Mouse (Mus musculus): Measurements from ENCODE around the gene Rbbp4. TPM values are rescaled to one million over a fixed set of nuclear protein-coding genes. Genes with fewer than 3 reads are reported as not detected.

Gene Rbbp4
- polyA plus RNA-seq, 1 experiment: 6.1 TPM

- H3K4me3 ChIP-seq (ENCODE audit: low read depth, low read length): peak within 1 kb of the TSS; percentile 75
- peaks cover 15% of the 10 kb centered on the region; the same call in 1 of the 2 replicates for H3K4me1 ChIP-seq (ENCODE audit: control insufficient read depth, insufficient read depth, insufficient read length, low read length)
- H3K27ac ChIP-seq (ENCODE audit: insufficient read depth, low read depth, low read length): peak within 1 kb of the TSS; percentile 70
- no peak for TF ChIP-seq CTCF (IDR thresholded peaks at IDR 0.05; ENCODE audit: extremely low read depth, insufficient read length, insufficient replicate concordance, low read depth, low read length)
- peak; percentile 44; the same call in 1 of the 2 replicates for TF ChIP-seq POLR2A (IDR thresholded peaks at IDR 0.05; ENCODE audit: low read depth, low read length)
- H3K36me3 ChIP-seq (ENCODE audit: control insufficient read depth, insufficient read depth, low read length): no peaks in the 10 kb centered on the region
- 2% methylated on average over 65 of the region's 65 CpGs for WGBS
- H3K27me3 ChIP-seq (ENCODE audit: control insufficient read depth, insufficient read depth, low read length): no peaks in the 10 kb centered on the region
These were observed 42.6 kb upstream of the Rbbp4 start, which contains the start of gene Zbtb8a for GRCm38 (mm10) chr4:129377601-129378390. Zbtb8a (minus strand) TSS chr4:129378116.

- Histone ChIP-seq H3K27ac (ENCODE audit: insufficient read depth, low read depth, low read length) (peak overlapping the region; percentile 70), H3K4me3 (ENCODE audit: low read depth, low read length) (peak overlapping the region; percentile 75), H3K4me1 (ENCODE audit: control insufficient read depth, insufficient read depth, insufficient read length, low read length) (peaks cover 15% of the 10 kb centered on the region; the same call in 1 of the 2 replicates), H3K27me3 (ENCODE audit: control insufficient read depth, insufficient read depth, low read length) (no peaks in the 10 kb centered on the region), H3K36me3 (ENCODE audit: control insufficient read depth, insufficient read depth, low read length) (no peaks in the 10 kb centered on the region)
- TF ChIP-seq CTCF (IDR thresholded peaks at IDR 0.05; ENCODE audit: extremely low read depth, insufficient read length, insufficient replicate concordance, low read depth, low read length): no peak
- TF ChIP-seq POLR2A (IDR thresholded peaks at IDR 0.05; ENCODE audit: low read depth, low read length): 0 out of 2 replicates have a peak, but pooled peaks have one; percentile 15
- 1% methylated on average over 65 of the region's 68 CpGs for WGBS
These were observed 41.9 kb upstream of the Rbbp4 start for GRCm38 (mm10) chr4:129376961-129377545.

- TF ChIP-seq CTCF (IDR thresholded peaks at IDR 0.05; ENCODE audit: extremely low read depth, insufficient read length, insufficient replicate concordance, low read depth, low read length) (no peak), POLR2A (IDR thresholded peaks at IDR 0.05; ENCODE audit: low read depth, low read length) (no peak)
- no peaks in the 10 kb centered on the region for H3K36me3 ChIP-seq (ENCODE audit: control insufficient read depth, insufficient read depth, low read length)
- no peak overlapping the region for H3K27ac ChIP-seq (ENCODE audit: insufficient read depth, low read depth, low read length)
- 40% methylated on average over 5 of the region's 5 CpGs for WGBS
- H3K4me1 ChIP-seq (ENCODE audit: control insufficient read depth, insufficient read depth, insufficient read length, low read length): peaks cover 15% of the 10 kb centered on the region; the same call in 1 of the 2 replicates
- no peak overlapping the region for H3K4me3 ChIP-seq (ENCODE audit: low read depth, low read length)
- H3K27me3 ChIP-seq (ENCODE audit: control insufficient read depth, insufficient read depth, low read length): no peaks in the 10 kb centered on the region
These were observed 40.7 kb upstream of the Rbbp4 start for GRCm38 (mm10) chr4:129375821-129376220.

- H3K27ac ChIP-seq (ENCODE audit: insufficient read depth, low read depth, low read length): peak overlapping the region; percentile 67
- H3K36me3 ChIP-seq (ENCODE audit: control insufficient read depth, insufficient read depth, low read length): no peaks in the 10 kb centered on the region
- H3K4me1 ChIP-seq (ENCODE audit: control insufficient read depth, insufficient read depth, insufficient read length, low read length): peaks cover 15% of the 10 kb centered on the region; the same call in 1 of the 2 replicates
- no peak overlapping the region for H3K4me3 ChIP-seq (ENCODE audit: low read depth, low read length)
- H3K27me3 ChIP-seq (ENCODE audit: control insufficient read depth, insufficient read depth, low read length): no peaks in the 10 kb centered on the region
- 61% methylated on average over 6 of the region's 6 CpGs for WGBS
- no peak for TF ChIP-seq POLR2A (IDR thresholded peaks at IDR 0.05; ENCODE audit: low read depth, low read length)
These were observed 39.8 kb upstream of the Rbbp4 start for GRCm38 (mm10) chr4:129375000-129375399.

- Histone ChIP-seq H3K27ac (ENCODE audit: insufficient read depth, low read depth, low read length) (peak overlapping the region; percentile 67), H3K36me3 (ENCODE audit: control insufficient read depth, insufficient read depth, low read length) (no peaks in the 10 kb centered on the region), H3K4me1 (ENCODE audit: control insufficient read depth, insufficient read depth, insufficient read length, low read length) (peaks cover 13% of the 10 kb centered on the region; the same call in 1 of the 2 replicates), H3K27me3 (ENCODE audit: control insufficient read depth, insufficient read depth, low read length) (no peaks in the 10 kb centered on the region), H3K4me3 (ENCODE audit: low read depth, low read length) (no peak overlapping the region)
- TF ChIP-seq CTCF (IDR thresholded peaks at IDR 0.05; ENCODE audit: extremely low read depth, insufficient read length, insufficient replicate concordance, low read depth, low read length) (no peak), POLR2A (IDR thresholded peaks at IDR 0.05; ENCODE audit: low read depth, low read length) (no peak)
- WGBS: 23% methylated on average over 11 of the region's 11 CpGs
These were observed 39.1 kb upstream of the Rbbp4 start for GRCm38 (mm10) chr4:129374219-129374755.

GRCm38 (mm10) chr4:129373202-129373976 is 38.2 kb upstream of the Rbbp4 start:
- WGBS: 25% methylated on average over 8 of the region's 8 CpGs
- Histone ChIP-seq H3K27me3 (ENCODE audit: control insufficient read depth, insufficient read depth, low read length) (no peaks in the 10 kb centered on the region), H3K36me3 (ENCODE audit: control insufficient read depth, insufficient read depth, low read length) (peaks cover 2% of the 10 kb centered on the region; the same call in 1 of the 2 replicates), H3K4me1 (ENCODE audit: control insufficient read depth, insufficient read depth, insufficient read length, low read length) (peaks cover 13% of the 10 kb centered on the region; the same call in 1 of the 2 replicates), H3K27ac (ENCODE audit: insufficient read depth, low read depth, low read length) (peak overlapping the region; percentile 66), H3K4me3 (ENCODE audit: low read depth, low read length) (no peak overlapping the region; the same call in 1 of the 2 replicates)
- no peak for TF ChIP-seq CTCF (IDR thresholded peaks at IDR 0.05; ENCODE audit: extremely low read depth, insufficient read length, insufficient replicate concordance, low read depth, low read length)
- TF ChIP-seq POLR2A (IDR thresholded peaks at IDR 0.05; ENCODE audit: low read depth, low read length): no peak

Data from small intestine, adult 2 months (tissue).